Mouse (Mus musculus) R1 (cell line): Measurements from ENCODE around the gene Tbc1d22a.
"Not testable (repeated sequence)": the region's sequence is repeated elsewhere in the genome, so short reads cannot be mapped to it uniquely, and the experiment has no call there.

Source experiments
- DNase-seq: peaks from one replicate; pipeline ENCODE4 v3.0.0-alpha.2; 2018; ENCODE audit warnings: low read depth, low spot score

The Tbc1d22a gene

DNA sequence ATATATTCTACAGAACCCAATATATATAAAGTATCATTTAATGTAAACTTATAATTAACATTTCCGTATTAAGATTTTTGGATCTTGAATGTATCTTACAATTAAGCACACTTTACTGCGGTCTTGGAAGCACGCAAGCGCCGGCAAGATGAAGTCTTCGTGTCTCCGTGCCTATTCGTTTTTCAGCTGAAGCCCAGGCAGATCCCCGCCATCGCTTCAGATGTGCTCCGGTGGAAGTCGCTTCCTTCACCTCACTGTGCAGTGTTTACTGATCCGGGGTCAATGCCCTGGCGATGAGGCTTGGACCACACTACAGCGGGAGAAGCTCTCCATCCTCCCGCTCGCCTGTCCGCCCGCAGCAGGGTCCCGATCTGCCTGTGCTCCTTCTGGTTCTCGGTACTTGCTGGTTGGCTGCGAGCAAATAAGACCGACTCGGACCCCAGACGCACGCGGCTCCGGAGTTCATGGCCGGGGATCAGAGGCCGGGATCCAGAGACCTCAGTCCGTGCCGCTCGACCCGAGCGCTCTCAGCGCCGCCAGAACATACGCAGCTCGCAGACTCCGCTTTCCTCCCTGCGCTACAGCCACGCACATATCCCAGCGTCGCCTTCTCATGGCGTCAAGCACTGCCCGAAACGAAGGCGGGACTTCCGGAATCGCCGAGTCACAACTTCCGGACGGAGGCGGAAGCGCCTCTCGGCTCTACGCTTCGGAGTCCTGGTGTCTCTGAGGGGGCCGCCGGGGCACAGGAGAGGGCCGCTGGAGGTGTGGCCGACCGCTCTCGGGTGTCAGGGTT is at the start of gene Tbc1d22a:
Gene Tbc1d22a, plus strand, starts transcription at position 707 of the 796 bp plus-strand sequence.
- peak; percentile 95 for DNase-seq

DNA sequence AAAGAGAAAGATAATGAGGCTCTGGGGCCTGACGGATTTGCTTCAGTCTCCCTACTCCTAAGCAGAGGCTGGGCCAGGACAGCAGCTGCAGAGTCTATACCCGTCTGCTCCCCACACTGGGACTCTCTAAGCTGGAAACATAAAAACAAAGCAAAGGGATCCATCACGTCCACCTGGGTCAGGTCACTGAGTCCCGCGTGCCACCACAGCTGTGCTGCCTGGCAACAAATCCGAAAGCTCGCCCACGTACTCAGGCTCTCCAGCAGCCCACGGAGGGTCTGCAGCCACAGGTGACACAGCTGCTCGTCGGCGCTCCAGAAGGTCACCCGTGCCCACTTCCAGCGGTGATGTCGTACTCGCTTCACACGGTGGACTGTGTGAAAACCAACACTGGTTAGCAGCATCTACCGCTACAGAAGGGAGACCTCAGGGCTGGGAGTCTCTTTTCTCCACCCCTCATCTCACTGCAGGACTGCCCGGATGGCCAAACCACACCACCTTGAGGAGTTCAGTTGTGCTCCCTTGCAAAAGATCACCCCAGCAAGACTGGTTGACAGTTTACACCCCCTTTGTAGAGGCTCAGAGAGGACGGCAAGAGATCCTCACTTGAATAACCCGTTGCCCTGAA is 49.4 kb upstream of the Tbc1d22a start:
- DNase-seq = no peak

DNA sequence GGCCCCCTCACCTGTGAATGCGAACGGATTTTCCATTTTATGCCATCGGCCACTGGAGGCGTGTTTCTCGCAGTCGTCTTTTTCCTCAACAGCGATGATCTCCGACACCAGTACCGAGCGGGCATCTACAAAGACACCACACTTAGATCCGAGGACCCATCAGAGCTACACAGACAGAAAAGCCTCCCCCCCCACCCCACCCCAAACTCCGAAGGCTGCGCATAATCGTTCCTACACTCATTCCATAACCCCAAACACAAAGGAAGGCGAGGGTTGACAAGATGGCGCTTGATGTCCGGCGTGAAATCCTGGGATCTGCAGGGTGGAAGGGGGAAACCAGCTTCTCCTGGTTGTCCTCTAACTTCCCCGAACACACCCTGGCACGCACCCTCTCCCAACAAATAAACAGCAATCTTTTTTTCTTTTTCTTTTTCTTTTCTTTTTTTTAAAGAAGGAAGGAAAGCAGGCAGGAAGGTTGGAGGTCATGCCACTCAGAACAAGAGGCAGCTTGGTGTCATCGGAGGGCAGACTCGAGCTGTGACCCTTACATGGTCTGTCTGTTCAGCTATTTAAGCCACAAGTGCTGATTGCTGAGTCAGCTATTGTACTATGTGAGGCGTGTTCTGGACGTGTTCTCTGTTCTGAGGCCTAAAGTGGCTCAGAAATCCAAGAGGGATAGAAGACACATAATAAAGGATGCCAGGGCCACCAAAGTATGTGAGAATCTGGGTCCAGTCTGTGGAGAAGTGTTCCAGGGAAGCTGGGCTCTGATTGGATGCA is 48.3 kb upstream of the Tbc1d22a start:
- peak; percentile 51 for DNase-seq

DNA sequence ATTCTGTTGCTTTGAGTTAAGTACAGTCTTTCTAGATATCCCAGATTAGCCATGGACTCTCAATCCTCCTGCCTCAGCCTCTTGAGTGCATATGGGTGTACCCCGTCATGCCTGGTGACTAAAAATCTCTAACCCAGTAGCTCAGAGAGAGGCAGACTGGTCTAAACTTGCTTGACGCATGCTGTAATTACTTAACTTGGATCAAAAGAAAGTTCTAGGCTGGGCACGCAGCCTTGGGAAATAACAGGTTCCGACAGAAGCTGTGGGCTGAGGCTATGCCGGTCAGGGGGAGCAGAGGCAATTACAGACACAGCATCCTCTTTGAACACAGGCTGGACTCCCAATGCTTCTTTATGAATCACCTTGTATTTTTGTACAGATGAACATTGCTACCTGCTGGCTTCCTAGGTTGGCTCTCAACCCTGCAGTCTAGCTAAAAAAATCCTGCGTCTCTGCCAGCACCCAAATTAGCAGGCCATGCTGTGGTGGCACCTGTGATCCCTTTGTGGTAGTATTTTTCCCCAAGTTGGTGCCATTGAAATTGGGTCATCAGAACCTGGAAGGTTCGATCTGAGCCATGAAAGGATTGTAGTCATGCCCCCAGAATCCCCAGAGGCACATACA is 47.1 kb upstream of the Tbc1d22a start:
- no peak for DNase-seq

DNA sequence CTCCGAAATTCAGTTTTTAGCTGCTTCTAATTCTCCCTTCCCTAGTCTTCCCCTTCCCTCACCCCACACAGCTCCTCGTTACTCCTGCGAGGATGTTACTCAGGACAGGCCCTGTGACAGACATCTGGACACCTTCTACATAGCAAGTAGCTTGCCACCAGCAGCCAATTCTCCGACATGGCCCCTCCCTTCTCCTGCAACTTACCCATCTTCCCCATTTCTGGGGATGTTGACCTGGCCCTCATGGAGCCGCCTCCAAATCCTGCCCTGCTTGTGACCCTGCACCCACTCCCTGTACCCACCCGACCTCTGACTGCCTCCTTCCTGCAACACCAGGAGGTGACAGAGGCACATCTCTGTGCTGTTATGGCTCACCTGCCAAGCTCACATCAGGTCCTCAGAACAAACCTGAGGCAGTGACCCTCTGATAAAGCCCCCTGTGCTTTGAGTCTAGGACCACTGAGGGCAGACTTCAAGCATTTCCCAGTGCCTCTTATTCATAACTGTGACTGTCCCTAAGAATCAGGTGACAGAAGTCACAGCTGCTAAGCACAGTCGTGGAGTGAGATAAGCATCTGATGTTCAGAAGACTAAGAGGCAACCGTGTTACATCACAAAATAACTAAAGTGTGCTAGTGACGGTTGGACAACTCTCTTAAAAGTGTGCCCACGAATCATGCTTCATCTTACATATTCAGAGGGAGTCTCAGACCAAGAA is 46.3 kb upstream of the Tbc1d22a start:
- DNase-seq = no peak

DNA sequence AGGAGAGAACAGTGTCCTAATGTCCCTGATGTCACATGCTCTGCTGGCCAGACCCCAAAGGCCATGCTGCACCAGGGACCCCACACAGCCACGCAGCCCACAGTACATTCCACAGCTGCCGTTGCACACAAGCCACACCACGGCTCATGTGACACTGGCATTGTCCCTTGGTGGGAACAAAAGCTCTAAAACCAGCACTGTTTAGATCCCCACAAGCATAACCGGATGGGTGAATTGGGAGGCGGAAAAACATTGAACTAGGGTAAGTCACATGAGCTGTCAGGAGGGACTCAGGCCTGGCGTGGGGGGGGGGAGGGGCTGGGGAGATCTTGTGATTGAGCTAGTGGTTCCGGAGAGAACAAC is 45.8 kb upstream of the Tbc1d22a start:
- no peak for DNase-seq

DNA sequence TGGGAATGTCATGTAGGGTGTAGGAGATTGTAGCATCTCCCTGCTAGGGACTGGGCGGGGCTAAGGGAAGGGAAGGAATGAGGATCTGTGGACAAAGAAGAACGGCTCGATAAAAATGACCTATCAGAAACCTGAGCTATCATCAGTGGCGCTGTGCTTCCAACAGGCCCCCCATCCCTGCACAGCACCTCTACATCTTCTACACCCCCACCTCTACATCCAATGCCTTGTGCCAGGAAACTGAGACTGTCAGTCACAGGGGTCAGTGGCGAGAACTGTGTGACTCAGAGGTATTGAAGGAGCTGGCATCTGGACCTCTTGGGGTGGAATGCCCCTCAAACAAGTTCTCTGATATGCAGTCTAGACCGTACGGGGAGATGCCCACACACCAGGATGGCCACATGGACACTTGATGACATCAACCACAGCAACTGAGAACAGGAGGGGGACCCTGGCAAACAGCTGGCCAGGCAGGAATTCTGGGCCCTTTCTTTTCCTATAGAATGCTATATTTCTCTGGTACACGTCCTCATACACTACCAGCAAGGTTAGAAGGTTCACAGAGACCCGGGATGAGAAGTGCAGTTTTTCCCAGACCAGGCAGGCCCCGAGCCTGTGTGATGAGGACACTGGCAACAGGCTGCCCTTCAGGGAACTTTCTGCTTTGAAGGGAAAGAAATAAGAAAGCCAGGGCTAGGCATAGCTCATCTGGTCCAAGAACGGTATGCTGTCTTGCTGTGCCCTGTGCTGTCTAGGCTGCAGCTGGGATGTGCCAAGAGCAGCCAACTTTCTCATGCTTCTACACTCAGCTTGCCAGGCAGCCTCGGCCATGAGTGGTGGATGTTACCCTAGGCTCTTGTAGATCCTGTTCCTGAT is 45.1 kb upstream of the Tbc1d22a start:
- DNase-seq = no peak

DNA sequence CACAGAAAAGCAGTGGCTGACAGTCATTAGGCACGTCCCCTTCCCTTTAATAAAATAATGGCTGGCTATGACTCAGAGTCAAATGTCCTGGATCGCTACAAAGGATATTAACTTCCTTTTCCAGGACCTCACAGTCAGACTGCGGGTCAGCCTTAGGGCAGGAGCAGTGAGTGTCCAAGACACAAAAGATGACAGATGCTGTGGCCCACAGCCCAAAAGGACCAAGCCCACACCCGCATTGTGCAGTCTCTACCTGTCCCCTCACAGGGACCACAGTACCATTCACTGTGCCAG is 44.5 kb upstream of the Tbc1d22a start:
- DNase-seq = no peak

DNA sequence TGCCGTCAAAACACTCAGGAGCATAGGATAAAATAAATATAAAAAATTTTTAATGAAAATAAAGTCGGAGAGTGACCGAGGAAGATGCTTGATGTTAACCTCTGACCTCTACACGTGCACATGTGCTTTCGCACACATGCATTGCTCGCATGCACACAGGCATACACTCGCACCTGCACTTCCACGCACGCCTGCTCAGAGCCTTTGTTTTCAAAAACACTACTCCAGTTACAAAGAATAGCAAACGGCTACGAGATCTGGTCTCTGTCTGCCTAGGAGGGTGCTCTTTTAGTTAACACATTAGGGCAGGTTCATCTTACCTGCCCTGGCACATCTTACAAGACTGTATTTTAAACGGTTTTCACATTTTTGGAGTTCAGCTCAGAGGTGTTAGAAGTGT is 42.9 kb upstream of the Tbc1d22a start:
- DNase-seq = no peak

DNA sequence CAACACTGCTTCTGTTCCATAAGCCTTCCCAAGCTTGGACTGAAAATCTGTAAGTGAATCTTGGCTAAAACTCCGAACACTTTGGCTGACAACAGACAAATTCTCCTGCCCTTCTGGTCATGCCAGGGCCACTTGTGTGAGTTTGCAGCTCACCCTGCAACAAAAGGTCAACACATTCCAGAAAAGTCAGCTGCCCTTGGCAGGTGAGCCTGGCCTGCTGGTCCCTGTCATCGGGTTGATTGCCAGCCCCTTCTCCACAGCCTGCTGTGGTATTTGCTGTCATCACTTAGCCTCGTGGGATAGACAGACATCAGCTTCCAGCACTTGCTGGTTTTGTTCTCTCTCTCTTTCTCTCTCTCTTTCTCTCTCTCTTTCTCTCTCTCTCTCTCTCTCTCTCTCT is 42.1 kb upstream of the Tbc1d22a start:
- no peak for DNase-seq

DNA sequence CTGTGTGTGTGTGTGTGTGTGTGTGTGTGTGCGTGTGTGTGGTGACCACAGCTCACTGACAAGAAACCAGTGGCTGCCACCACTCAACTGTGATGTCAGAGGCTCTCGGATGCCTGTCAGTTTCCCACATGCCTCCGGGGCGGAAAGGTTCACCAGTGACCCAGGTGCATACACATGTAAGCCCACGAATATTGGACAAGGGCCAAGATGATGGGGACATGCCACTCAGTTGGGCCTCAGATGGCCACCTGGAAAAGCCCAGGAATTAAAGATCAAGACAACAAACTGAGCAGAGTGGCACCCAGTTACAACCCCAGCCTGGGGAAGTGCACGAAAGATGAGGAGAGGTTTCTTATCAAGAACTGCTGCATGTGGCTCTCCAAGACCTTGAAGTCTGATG is 41.7 kb upstream of the Tbc1d22a start:
- no peak for DNase-seq

DNA sequence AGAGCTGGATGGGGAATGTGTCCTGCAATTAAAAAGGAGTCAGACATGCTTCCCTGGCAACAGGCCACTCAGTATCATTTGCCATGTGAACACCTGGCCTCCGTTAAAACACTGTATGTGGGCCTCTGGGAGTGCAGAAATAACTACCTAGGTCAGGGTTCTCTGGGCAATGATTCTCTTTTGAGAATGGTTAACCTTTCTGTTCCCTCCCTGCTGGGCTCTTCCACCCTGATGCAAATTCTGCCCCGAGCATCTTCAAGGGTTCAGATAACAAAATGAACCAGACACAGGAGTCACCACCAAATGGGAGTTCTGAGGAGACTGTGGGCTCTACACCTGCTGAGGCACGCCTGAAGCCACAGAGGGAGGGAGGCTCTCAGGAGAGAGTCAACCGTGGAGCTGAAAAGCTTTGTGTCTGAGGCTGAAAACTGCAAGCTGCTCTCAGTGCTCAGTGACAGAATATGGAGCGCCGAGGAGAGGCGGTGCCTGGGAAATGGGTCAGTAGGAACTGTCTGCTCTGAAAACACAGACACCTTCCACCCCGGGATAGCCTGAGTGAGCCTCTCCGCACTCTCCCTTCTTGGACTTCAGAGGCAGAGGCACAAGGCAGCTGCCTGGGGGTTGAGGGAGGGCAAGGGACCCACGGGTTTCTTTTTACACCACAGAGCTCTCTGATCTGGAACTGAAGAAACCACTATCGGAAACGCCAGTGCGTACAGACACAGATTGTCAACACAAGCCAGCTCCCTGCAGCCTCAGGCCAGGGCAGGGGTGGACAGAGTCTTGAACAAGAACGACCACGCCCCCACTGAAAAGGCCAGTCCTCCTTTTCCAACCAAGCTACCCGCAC is 40.9 kb upstream of the Tbc1d22a start:
- DNase-seq = no peak

DNA sequence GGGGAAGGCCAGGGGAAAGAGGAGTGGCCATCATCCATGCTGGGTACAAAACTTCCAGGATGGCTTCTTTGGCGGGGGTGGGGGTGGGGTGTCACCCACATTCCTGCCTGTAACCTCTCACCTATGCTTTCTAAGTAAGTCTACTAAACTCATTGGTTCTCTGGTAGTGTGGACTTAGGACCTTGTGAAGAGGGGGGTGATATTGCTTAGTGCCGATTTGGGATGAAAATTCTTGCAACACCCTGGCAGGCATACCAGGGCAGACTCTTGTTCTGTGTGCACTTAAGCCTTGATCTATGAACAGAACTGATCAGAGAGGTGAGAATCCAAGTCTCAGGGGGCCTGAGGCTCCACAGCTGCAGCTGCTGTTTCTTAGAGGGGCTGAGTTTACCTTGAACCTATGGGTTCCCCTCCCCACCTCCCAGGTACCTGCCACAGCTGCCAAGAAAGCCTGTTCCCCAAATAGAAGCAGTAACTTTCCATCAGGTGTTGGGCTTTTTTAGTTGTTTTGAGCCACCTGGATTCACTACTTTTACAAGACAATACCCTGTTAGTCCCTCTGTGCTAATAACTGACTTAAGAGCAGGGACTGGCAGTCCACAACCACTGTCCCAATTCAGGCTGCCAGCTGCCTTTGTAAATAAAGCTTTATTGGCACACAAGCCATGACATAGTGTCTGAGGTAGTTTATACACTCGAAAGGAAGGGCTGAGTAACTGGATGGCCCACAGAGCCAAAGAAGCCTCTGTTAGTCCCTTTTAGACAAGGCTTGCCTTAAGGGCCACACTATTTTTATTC is 38.8 kb upstream of the Tbc1d22a start:
- DNase-seq = no peak

DNA sequence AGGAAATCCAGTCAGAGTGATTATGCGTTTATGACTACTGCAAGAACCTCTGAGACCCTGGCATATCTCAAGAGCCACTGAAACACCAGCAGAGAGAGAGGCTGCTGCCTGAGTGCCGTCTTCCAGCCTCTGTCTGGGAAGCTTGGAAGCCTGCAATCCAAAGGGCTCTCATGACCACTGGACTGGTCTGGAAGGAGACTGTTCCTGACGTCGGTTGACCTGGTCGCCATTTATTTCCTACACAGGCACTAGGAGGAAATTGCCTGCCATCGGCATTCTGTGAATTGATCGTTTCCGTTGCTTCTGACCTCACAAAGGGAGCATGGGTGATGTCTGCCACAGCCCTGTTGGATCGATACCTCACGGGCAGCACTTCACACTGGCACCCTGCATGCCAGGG is 38.1 kb upstream of the Tbc1d22a start:
- DNase-seq = no peak

DNA sequence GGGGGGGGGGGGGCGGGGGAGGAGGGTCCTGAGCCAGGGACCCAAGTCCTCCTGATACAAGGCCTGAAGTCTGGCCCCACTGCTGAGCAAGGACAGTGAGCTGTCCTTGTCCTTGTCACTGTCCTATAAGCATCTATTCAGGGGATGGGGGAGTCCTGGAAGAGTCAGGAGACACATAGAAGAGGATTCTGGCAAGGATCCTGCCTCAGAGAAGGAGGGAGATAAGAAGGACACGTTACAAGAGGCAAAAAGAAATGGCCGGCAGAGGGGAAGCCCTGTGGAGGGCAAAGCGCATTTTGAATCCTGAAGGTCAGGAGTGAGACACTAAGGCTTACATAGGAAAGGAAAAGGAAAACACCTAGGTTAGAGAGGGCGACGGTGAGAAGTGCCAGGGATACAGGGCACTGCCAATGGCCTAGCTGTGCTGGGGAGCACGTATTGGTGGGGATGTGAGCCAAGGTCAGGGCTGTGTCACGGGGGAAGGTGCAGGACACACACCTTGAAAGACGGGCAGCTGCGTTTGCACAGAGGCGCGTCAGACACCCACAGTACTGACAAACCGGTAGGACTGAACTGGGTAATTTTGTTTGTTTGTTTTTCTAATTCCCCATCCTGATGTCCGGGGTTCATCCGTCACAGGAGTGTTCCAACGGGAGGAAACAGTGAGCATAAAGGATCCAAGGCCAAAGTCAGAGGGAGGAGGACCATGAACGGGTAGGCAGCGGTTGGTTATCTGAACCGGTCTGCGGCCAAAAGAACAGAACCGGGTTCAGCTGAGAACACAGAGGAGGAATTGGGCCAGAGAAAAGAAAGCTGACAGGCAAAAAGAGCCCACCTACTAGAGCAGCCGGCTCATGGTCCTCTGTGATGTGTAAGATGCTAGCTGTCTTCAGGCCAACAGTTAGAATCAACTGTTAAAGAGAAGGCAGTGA is 37.2 kb upstream of the Tbc1d22a start:
- no peak for DNase-seq

DNA sequence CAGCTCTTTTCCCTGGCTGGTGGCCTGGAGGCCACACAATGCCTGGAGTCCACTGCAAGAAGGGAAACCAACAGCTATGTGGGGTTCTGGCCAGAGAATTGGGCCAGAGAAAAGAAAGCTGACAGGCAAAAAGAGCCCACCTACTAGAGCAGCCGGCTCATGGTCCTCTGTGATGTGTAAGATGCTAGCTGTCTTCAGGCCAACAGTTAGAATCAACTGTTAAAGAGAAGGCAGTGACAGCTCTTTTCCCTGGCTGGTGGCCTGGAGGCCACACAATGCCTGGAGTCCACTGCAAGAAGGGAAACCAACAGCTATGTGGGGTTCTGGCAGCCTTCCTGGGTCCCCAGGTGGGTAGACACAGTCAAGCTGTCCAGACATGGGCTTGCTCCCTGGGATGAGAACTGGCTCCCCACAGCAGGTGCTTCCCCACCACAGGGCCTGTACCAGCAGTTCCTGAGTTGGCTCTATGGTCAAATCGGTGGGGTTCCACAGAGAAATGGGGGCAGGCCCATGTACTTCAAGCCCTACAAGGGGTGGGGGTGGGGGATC is 36.5 kb upstream of the Tbc1d22a start:
- not testable (repeated sequence) for DNase-seq

DNA sequence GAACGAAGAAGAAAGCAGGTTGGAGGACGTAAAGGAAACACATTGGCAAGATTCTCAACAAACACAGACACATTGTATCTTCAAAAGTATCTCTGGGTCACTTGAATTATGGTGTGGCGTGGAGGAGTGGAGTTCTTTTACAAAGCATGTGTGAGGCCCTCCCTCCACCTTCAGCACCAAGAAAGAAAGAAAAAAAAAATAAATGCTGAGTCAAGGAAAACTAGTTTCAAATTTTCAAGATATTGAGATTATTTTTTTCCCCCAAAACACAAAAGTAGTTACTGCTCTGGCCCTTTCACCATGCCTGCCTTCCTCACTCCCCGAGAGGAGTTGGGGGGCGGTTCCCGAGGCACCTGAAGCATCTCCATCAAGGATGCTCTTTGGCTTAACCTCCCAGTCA is 35.7 kb upstream of the Tbc1d22a start:
- no peak for DNase-seq

DNA sequence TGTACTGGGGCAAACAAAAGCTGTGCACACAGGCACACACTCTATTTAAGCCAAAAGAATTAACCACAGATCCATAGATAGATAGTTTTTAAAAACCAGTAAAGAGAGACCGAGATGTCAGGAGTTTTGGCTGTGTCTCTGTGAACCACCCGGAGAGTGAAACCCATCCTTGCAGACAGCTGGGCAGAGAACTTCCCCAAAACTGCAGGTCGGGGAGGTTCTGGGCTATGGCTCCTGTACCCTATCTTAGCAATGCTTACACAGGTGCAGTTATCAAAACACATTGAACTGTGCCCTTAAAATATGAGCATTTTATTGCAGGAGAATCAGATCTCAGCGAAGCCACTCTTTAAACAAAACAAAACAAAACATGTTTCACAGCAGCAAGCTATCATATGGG is 33.8 kb upstream of the Tbc1d22a start:
- DNase-seq = no peak
